In genomic region chr7:131560697-131561042, GRCm38 (mm10) we compare ENCODE assay signal across 7 mouse cellular contexts. TPM values are rescaled to one million over a fixed set of nuclear protein-coding genes. Genes with fewer than 3 reads are reported as not detected.
DNase-seq lines count a peak whose midpoint lies in the region; ATAC-seq lines count a peak whose summit lies in the region.

No protein-coding gene starts in this region.

- no peaks in the 10 kb centered on the region for H3K9me3 ChIP-seq in neural tube, embryonic 11.5 days (ENCODE audit: control insufficient read depth, low read length)
- no peaks in the 10 kb centered on the region for H3K9me3 ChIP-seq in forebrain, embryonic 10.5 days
- H3K9me3 ChIP-seq in liver, embryonic 11.5 days (ENCODE audit: control insufficient read depth, low read length) = no peaks in the 10 kb centered on the region
- H3K9me3 ChIP-seq in stomach, embryonic 16.5 days (replicated peaks; ENCODE audit: control insufficient read depth, low read length) = no peaks in the 10 kb centered on the region

- peaks cover 31% of the 10 kb centered on the region for H3K27me3 ChIP-seq in neural tube, embryonic 11.5 days (ENCODE audit: control insufficient read depth, insufficient read depth, low read length)
- H3K27me3 ChIP-seq in forebrain, embryonic 10.5 days (ENCODE audit: poor library complexity, severe bottlenecking) = peaks cover 41% of the 10 kb centered on the region
- peaks cover 29% of the 10 kb centered on the region for H3K27me3 ChIP-seq in liver, embryonic 11.5 days (replicated peaks; ENCODE audit: control insufficient read depth, insufficient read depth, low read length)
- peaks cover 18% of the 10 kb centered on the region for H3K27me3 ChIP-seq in stomach, embryonic 16.5 days (ENCODE audit: control insufficient read depth, insufficient read depth, low read length)

- 0 out of 2 replicates have a peak, but pooled peaks cover 3% of the 10 kb centered on the region for H3K36me3 ChIP-seq in neural tube, embryonic 11.5 days (ENCODE audit: control insufficient read depth, insufficient read depth, low read length)
- H3K36me3 ChIP-seq in forebrain, embryonic 10.5 days (replicated peaks) = peaks cover 39% of the 10 kb centered on the region
- peaks cover 26% of the 10 kb centered on the region for H3K36me3 ChIP-seq in liver, embryonic 11.5 days (ENCODE audit: control insufficient read depth, insufficient read depth, low read length)
- H3K36me3 ChIP-seq in stomach, embryonic 16.5 days (ENCODE audit: control insufficient read depth, insufficient read depth, low read length) = peaks cover 14% of the 10 kb centered on the region

- DNase-seq in neural tube, embryonic 11.5 days (ENCODE audit: low spot score) = no peak
- no peak for DNase-seq in neural tube, embryonic 10.5 days (ENCODE audit: extremely low spot score, low spot score)
- no peak for DNase-seq in forebrain, embryonic 10.5 days (ENCODE audit: extremely low spot score, low spot score)
- no peak for DNase-seq in liver, embryonic 11.5 days (ENCODE audit: low spot score)
- no peak for DNase-seq in embryo, embryonic 11 days
- no peak for DNase-seq in layer of hippocampus, postnatal 25 days (ENCODE audit: extremely low spot score in 1 of 2, low spot score in 1 of 2)

- H3K9ac ChIP-seq in neural tube, embryonic 11.5 days (ENCODE audit: low read length) = peak overlapping the region; percentile 89
- H3K9ac ChIP-seq in liver, embryonic 11.5 days (ENCODE audit: low read depth, low read length) = peak overlapping the region; percentile 87
- H3K9ac ChIP-seq in stomach, embryonic 16.5 days (ENCODE audit: low read length) = peak overlapping the region; percentile 91

- peaks cover 7% of the 10 kb centered on the region for H3K4me1 ChIP-seq in neural tube, embryonic 11.5 days (ENCODE audit: control insufficient read depth, insufficient read depth, low read length)
- H3K4me1 ChIP-seq in forebrain, embryonic 10.5 days = peaks cover 40% of the 10 kb centered on the region
- peaks cover 21% of the 10 kb centered on the region for H3K4me1 ChIP-seq in liver, embryonic 11.5 days (replicated peaks; ENCODE audit: control insufficient read depth, insufficient read depth, low read length)
- H3K4me1 ChIP-seq in stomach, embryonic 16.5 days (ENCODE audit: control insufficient read depth, insufficient read depth, low read length) = peaks cover 19% of the 10 kb centered on the region

- under 1% methylated on average over 14 of the region's 14 CpGs for WGBS in neural tube, embryonic 11.5 days
- WGBS in forebrain, embryonic 10.5 days = 1% methylated on average over 14 of the region's 14 CpGs
- under 1% methylated on average over 14 of the region's 14 CpGs for WGBS in liver, embryonic 11.5 days
- 0% methylated on average over 14 of the region's 14 CpGs for WGBS in stomach, embryonic 16.5 days

- peak overlapping the region; percentile 59 for H3K4me2 ChIP-seq in neural tube, embryonic 11.5 days (ENCODE audit: low read depth)
- peak overlapping the region; percentile 76 for H3K4me2 ChIP-seq in liver, embryonic 11.5 days
- peak overlapping the region; percentile 86 for H3K4me2 ChIP-seq in stomach, embryonic 16.5 days (ENCODE audit: low read depth, low read length)

- H3K4me3 ChIP-seq in neural tube, embryonic 11.5 days (ENCODE audit: low read depth, low read length) = peak overlapping the region; percentile 80
- peak overlapping the region; percentile 87 for H3K4me3 ChIP-seq in forebrain, embryonic 10.5 days
- peak overlapping the region; percentile 88 for H3K4me3 ChIP-seq in liver, embryonic 11.5 days (ENCODE audit: low read depth, low read length)
- H3K4me3 ChIP-seq in stomach, embryonic 16.5 days (replicated peaks; ENCODE audit: low read length) = peak overlapping the region; percentile 94

- peak overlapping the region; percentile 24 for H3K27ac ChIP-seq in neural tube, embryonic 11.5 days (ENCODE audit: low read depth, low read length)
- peak overlapping the region; percentile 99 for H3K27ac ChIP-seq in forebrain, embryonic 10.5 days
- peak overlapping the region; percentile 73 for H3K27ac ChIP-seq in liver, embryonic 11.5 days (ENCODE audit: low read depth, low read length)
- H3K27ac ChIP-seq in stomach, embryonic 16.5 days (ENCODE audit: low read length) = peak overlapping the region; percentile 93

- ATAC-seq in neural tube, embryonic 11.5 days (ENCODE audit: insufficient read depth, low FRiP score, low TSS enrichment) = peak; percentile 35
- ATAC-seq in liver, embryonic 11.5 days (replicated peaks; ENCODE audit: low FRiP score) = peak; percentile 54
- ATAC-seq in stomach, embryonic 16.5 days (ENCODE audit: insufficient read depth, low FRiP score) = peak; percentile 30; the same call in 1 of the 2 replicates

RNA-seq across cellular contexts. Expression of gene Bub3, which starts 0.6 kb away (rescaled TPM):
- 257 TPM in 2 replicates for polyA plus RNA-seq in neural tube, embryonic 11.5 days (2014; fragmentation: Nextera tagmentation; extraction: Ambion mirVana)
- polyA plus RNA-seq in forebrain, embryonic 10.5 days (2016; fragmentation: Nextera tagmentation; extraction: Ambion mirVana) = 314 and 328 TPM in 2 replicates
- polyA plus RNA-seq in liver, embryonic 11.5 days (2014; fragmentation: Nextera tagmentation; extraction: Ambion mirVana) = 192 and 201 TPM in 2 replicates
- 178 and 184 TPM in 2 replicates for polyA plus RNA-seq in stomach, embryonic 16.5 days (2015; fragmentation: Nextera tagmentation; extraction: Ambion mirVana)
- total RNA-seq in layer of hippocampus, postnatal 25 days (2021) = 10 to 100 TPM; 56.3 to 57.6 TPM

RNA-seq across cellular contexts. Expression of gene Hmx2, which starts 12.1 kb away (rescaled TPM):
- 1.7 and 2.9 TPM in 2 replicates for polyA plus RNA-seq in neural tube, embryonic 11.5 days (2014; fragmentation: Nextera tagmentation; extraction: Ambion mirVana)
- 0.12 TPM in 1 of 2 replicates, not detected in the other for polyA plus RNA-seq in forebrain, embryonic 10.5 days (2016; fragmentation: Nextera tagmentation; extraction: Ambion mirVana)
- not detected in 2 replicates for polyA plus RNA-seq in liver, embryonic 11.5 days (2014; fragmentation: Nextera tagmentation; extraction: Ambion mirVana)
- polyA plus RNA-seq in stomach, embryonic 16.5 days (2015; fragmentation: Nextera tagmentation; extraction: Ambion mirVana) = 0.66 and 0.76 TPM in 2 replicates
- not detected for total RNA-seq in layer of hippocampus, postnatal 25 days (2021)

RNA-seq across cellular contexts. Expression of gene Hmx3, which starts 18.0 kb away (rescaled TPM):
- 0.92 and 1.4 TPM in 2 replicates for polyA plus RNA-seq in neural tube, embryonic 11.5 days (2014; fragmentation: Nextera tagmentation; extraction: Ambion mirVana)
- not detected in 2 replicates for polyA plus RNA-seq in forebrain, embryonic 10.5 days (2016; fragmentation: Nextera tagmentation; extraction: Ambion mirVana)
- not detected in 2 replicates for polyA plus RNA-seq in liver, embryonic 11.5 days (2014; fragmentation: Nextera tagmentation; extraction: Ambion mirVana)
- polyA plus RNA-seq in stomach, embryonic 16.5 days (2015; fragmentation: Nextera tagmentation; extraction: Ambion mirVana) = 0.15 and 0.32 TPM in 2 replicates
- total RNA-seq in layer of hippocampus, postnatal 25 days (2021) = not detected

Comparison
In these comparisons a context has a peak if more than half of its experiments do, and no peak if none do; other contexts are left out.
1. H3K27ac ChIP-seq: peak in every context shown above with its lines; median percentile 99 in forebrain, embryonic 10.5 days; 93 in stomach, embryonic 16.5 days; 73 in liver, embryonic 11.5 days; 24 in neural tube, embryonic 11.5 days.